ENCODE assay signal across 15 mouse cellular contexts in the genomic region with DNA sequence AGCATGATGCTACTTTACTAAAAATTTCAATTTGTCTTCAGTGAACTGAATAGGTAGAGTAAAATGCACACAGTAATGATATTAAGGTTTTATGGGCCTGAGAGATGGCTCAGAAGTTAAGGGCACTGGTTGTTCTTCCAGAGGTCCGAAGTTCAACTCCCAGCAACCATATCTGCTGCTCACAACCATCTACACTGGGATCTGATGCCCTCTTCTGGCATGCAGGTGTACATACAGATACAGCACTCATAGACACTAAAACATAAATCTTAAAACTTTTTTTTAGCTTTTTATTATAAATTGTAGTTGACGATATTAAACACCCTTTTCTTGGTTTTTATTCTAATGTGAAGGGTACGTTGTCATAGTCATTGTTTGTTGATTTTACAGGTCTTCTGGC. TPM values are rescaled to one million over a fixed set of nuclear protein-coding genes. Genes with fewer than 3 reads are reported as not detected.
DNase-seq lines count a peak whose midpoint lies in the region; ATAC-seq and TF ChIP-seq lines count a peak whose summit lies in the region.
"Had no signal": no experiment of that assay in that cellular context is flagged by ENCODE, and none has a peak within 500 bp of the region (broad histone marks: within the 10 kb centered on the region; RNA-seq: fewer than 3 reads in every experiment).

No protein-coding gene starts in this region.

- TF ChIP-seq CTCF in cortical plate, adult 2 months (IDR thresholded peaks at IDR 0.05; ENCODE audit: extremely low read depth, insufficient read depth, low read length), result peak; percentile 33

- H3K4me1 ChIP-seq in cortical plate, adult 2 months (ENCODE audit: control insufficient read depth, insufficient read depth, low read length), result no peaks in the 10 kb centered on the region
- H3K4me1 ChIP-seq: heart, embryonic 15.5 days; liver, embryonic 15.5 days; megakaryocyte, embryonic 14.5 days had no signal

- no peak for ATAC-seq in CD4-positive, CD25-positive, alpha-beta regulatory T cell, adult 4 months
- ATAC-seq: activated CD4-positive, CD25-positive, alpha-beta regulatory T cell, adult 4 months had no signal

- DNase-seq in CD4-positive, CD25-positive, alpha-beta regulatory T cell, adult 2 months (ENCODE audit: low read depth, low spot score), result peak; percentile 26
- DNase-seq in kidney, postnatal 36 days, result peak; percentile 24 to 42
- no peak for DNase-seq in kidney, postnatal 10 days
- DNase-seq in A20 (ENCODE audit: low read depth, low spot score), result peak; percentile 17
- no peak for DNase-seq in right cerebral cortex, postnatal 14 days
- no peak for DNase-seq in left cerebral cortex, postnatal 14 days (ENCODE audit: low spot score in 2 of 2)
- DNase-seq: thymus, postnatal 36 days had no signal

- no peak overlapping the region for H3K27ac ChIP-seq in cortical plate, adult 2 months (ENCODE audit: insufficient read depth, low read length)
- H3K27ac ChIP-seq: heart, embryonic 15.5 days; liver, embryonic 15.5 days had no signal

- H3K4me3 ChIP-seq in cortical plate, adult 2 months (ENCODE audit: insufficient read depth, low read length), result no peak overlapping the region
- H3K4me3 ChIP-seq: heart, embryonic 15.5 days; liver, embryonic 15.5 days; megakaryocyte, embryonic 14.5 days had no signal

- no peak for TF ChIP-seq POLR2A in cortical plate, adult 2 months (IDR thresholded peaks at IDR 0.05; ENCODE audit: extremely low read depth, insufficient read depth, low read length)

- intact Hi-C loops in left cerebral cortex, postnatal 14 days (cut with DNase I), result loop anchor here (10.0 kb wide), 1 partner anchor 162 kb away; a partner anchor contains a TSS

RNA-seq across cellular contexts. Expression of a gene that starts 20.0 kb away (rescaled TPM):
- under 1 TPM; 0.30 to 0.46 TPM for polyA plus RNA-seq in CD4-positive, CD25-positive, alpha-beta regulatory T cell, adult 4 months (2017; shearing (Covaris generic))
- 1.1 and 1.2 TPM in 2 replicates for polyA plus RNA-seq in cortical plate, adult 2 months (2012; rRNA removed)
- total RNA-seq in left cerebral cortex, postnatal 14 days (2021), result 1 to 10 TPM; 1.3 TPM

RNA-seq across cellular contexts. Expression of a gene that starts 33.5 kb away (rescaled TPM):
- 10 to 100 TPM; 20.1 to 23.1 TPM for polyA plus RNA-seq in CD4-positive, CD25-positive, alpha-beta regulatory T cell, adult 4 months (2017; shearing (Covaris generic))
- 22.6 and 23.2 TPM in 2 replicates for polyA plus RNA-seq in cortical plate, adult 2 months (2012; rRNA removed)
- total RNA-seq in left cerebral cortex, postnatal 14 days (2021), result 10 to 100 TPM; 62.3 to 62.9 TPM

RNA-seq across cellular contexts. Expression of a gene that starts 53.5 kb away (rescaled TPM):
- 100 to 1,000 TPM; 241 to 271 TPM for polyA plus RNA-seq in CD4-positive, CD25-positive, alpha-beta regulatory T cell, adult 4 months (2017; shearing (Covaris generic))
- polyA plus RNA-seq in cortical plate, adult 2 months (2012; rRNA removed), result 140 and 144 TPM in 2 replicates
- 100 to 1,000 TPM; 124 to 135 TPM for total RNA-seq in left cerebral cortex, postnatal 14 days (2021)

RNA-seq across cellular contexts. Expression of a gene that starts 53.7 kb away (rescaled TPM):
- not detected for polyA plus RNA-seq in CD4-positive, CD25-positive, alpha-beta regulatory T cell, adult 4 months (2017; shearing (Covaris generic))
- polyA plus RNA-seq in cortical plate, adult 2 months (2012; rRNA removed), result 0.19 TPM in 1 of 2 replicates, not detected in the other
- total RNA-seq in left cerebral cortex, postnatal 14 days (2021), result not detected
- total RNA-seq: gastrocnemius, adult 8-10 months; left cerebral cortex, adult 18-20 months had no signal
- polyA plus RNA-seq: activated CD4-positive, CD25-positive, alpha-beta regulatory T cell, adult 4 months had no signal

Comparison
In these comparisons a context has a peak if more than half of its experiments do, and no peak if none do; other contexts are left out.
1. DNase-seq: peak in CD4-positive, CD25-positive, alpha-beta regulatory T cell, adult 2 months (single experiment), kidney, postnatal 36 days (2 of 2) and A20 (single experiment); none in kidney, postnatal 10 days (single experiment), right cerebral cortex, postnatal 14 days (single experiment) and left cerebral cortex, postnatal 14 days (0 of 2).